Mouse (Mus musculus): ENCODE results near the gene Smim17. TPM values are rescaled to one million over a fixed set of nuclear protein-coding genes. Genes with fewer than 3 reads are reported as not detected.

Gene Smim17
- polyA plus RNA-seq (2014; fragmentation: Illumina TruSeq; extraction: RNeasy Lipid Tissue Mini Kit (QIAGEN cat#74804); ENCODE audit: low read depth, low replicate concordance) = not detected

DNA sequence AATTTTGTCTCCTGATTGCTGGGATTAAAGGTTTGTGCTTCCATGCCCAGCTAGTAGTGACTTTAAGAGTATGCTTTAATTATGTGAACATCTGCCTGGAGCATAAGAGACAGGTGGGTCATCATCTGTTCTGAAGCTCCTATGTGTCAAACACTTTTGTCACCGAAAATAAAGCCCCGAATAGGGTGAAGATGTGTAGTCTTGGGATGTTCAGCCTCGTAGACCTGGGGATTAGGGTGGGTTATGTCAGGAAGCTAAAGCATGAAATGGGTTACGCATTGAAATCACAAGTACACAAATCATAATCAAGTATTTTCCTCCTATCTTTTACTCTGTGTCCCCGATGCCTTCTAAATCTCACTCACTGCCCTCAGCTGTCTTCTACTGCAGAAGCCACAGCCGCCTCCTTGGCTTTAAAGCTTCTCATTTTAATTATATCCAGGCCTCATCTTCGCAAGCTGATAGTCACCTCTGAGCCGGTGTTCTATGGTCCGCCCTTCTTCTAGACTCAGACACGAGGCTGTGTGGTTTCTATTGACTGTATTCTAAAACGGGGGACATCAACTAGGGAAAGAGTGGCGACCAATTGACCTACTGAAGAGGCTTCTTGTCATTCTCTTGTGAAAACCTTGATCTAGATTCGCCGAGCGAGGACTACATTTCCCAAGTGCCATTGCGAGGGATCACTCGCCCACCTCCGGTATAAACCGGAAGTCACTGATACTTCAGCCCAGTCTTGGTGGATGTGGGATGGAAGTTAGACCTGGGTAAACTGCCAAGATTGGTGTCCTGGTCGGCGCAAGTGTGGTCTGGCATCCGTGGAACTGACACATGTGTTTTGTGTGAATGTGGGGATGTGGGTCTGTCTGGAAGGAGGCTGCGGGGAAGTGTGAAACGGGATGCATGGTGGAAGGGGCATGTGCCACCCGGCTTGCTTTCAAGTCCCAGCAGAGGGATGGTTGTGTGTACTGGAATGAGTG is at the start of gene Smim17:
Gene Smim17 (plus strand): TSS at position 720 of the 980 bp plus-strand sequence.

DNA sequence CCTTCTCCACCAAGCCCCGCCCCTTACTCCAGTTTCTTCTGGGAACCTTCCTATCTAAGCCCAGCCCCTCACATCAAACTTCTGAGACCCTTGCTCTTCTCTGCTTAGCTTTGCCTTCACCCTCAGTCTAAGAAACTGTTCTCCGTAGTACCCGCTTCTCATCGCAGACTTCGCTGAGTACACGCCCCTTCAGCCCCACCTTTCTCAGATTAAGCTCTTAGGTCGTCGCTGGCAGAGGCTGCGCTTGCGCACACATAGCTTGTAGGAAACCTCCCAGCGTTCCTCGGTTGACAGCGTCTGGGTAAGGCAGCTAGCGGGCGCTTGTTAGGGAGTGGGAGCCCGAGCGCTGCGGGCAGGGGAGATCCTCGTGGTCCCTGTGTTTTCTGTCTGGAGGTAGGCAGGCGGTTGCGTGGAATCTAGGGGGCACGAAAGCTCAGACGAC is 35.4 kb upstream of the Smim17 start, which contains the start of gene Zfp78:
Gene Zfp78 (plus strand): TSS at position 234 of the 442 bp plus-strand sequence.

DNA sequence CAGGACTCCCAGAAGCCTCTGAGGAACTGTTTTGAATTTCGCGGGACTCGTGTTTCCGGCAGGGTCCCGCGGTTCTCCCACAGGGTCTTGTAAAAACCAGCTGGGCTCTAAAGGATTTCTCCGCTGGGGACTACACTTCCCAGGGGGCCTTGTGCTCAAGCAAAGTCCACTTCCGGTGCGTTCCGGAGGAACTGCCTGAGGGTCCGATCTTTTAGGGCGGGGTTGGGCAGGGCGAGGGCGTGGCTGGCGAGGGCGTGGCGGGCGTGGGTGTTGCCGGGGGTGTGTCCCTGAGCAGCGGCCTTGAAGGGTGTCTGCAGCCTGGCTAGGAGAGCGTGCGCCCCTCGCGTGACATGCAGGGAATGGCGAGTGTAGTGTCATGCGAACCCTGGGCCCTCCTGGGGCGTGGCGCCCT is 15.5 kb upstream of the Smim17 start, which contains the start of gene Zfp28:
Gene Zfp28 (plus strand): TSS at position 252 of the 412 bp plus-strand sequence.

DNA sequence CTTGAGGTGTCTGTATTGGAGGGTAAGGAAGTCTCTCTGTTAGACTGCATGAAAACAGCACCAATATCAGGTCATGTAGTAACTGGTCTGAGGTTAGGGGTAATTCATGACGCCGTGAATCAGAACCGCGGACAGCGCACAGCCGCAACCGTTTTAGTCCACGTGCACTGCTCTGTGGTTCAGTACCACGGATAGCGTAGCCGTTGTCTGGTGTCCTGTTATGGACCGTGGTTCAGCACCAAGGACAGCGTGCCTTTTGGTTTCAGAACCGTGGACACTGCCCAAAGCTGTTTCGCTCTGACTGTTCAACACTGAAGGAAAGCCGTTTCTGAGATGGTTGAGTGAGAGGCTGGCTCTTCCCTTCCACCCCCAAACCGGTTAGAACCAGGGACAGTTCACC is 11.5 kb downstream of the Smim17 start, which contains the start of gene Gm20715:
Gene Gm20715 (plus strand): TSS at position 235 of the 400 bp plus-strand sequence.

DNA sequence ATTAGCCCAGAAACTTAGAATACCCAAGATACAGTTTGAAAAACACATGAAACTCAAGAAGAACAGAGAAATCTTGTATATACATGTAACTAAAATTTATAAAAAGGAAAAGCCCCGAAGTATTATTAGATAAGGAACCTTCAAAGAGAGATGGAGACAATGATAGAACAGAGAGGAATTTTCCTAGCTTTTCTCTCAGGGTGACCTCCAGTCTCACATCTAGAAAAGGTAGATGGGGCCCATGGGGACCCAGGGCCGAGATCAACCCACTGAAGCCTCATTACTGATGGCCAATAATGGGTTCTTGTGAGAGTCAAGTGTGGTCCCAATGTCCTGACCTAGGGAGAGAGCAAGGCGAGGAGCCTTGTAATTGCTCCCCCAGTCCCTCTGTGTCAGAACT is 39.9 kb downstream of the Smim17 start, which contains the start of gene Olfr1344:
Gene Olfr1344 (plus strand): TSS at position 301 of the 400 bp plus-strand sequence.

DNA sequence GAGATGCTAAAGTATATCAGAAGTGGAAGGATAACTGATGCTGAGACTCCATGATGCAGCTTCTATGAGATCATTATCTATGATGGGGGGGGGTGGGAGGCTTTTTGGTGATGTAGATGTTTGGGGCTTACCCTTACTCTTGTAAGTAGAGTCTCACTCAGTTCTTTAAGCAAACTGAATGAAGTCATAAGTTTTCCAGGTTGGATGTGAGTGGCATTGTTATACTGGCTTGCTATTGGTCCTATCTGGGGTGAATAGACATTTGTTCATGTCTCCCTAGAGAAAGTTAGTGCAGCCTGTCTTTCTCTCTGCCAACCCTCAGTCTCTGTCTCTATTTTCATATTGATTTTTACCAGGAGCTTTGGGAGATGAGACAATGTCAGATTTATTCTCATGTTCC is 57.4 kb downstream of the Smim17 start, which contains the start of gene Olfr1336:
Gene Olfr1336 (plus strand): TSS at position 301 of the 400 bp plus-strand sequence.

DNA sequence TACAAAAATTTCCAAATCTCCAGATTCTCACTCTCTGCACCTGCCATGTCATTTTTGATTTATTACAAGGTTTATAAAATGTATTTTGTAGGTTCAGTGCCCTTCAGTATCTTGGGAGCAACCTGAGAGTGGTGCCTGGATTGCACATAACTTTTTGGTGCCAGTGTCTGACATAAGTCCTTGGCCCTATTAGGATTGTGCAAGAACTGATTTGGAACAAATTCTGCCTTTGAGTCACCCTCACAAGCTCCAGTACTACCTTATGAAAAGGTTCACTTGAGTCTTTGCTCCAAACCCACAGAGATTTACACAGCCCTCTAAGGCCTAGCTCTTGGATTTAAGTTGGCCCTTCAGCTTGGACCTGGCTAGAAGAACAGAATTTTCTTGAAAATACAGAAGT is 68.4 kb downstream of the Smim17 start, which contains the start of gene Olfr1346:
Gene Olfr1346 (plus strand): TSS at position 151 of the 400 bp plus-strand sequence.

Other genes starting within 250 kb of the Smim17 start
- gene Zfp787, start 242.7 kb upstream of the Smim17 start, polyA plus RNA-seq (2014; fragmentation: Illumina TruSeq; extraction: RNeasy Lipid Tissue Mini Kit (QIAGEN cat#74804); ENCODE audit: low read depth, low replicate concordance) = 4.9 TPM
- gene Zfp444, start 226.5 kb upstream of the Smim17 start, polyA plus RNA-seq (2014; fragmentation: Illumina TruSeq; extraction: RNeasy Lipid Tissue Mini Kit (QIAGEN cat#74804); ENCODE audit: low read depth, low replicate concordance) = 7.0 TPM
- gene Galp, start 201.6 kb upstream of the Smim17 start, polyA plus RNA-seq (2014; fragmentation: Illumina TruSeq; extraction: RNeasy Lipid Tissue Mini Kit (QIAGEN cat#74804); ENCODE audit: low read depth, low replicate concordance) = not detected
- gene Zscan5b, start 176.4 kb upstream of the Smim17 start, polyA plus RNA-seq (2014; fragmentation: Illumina TruSeq; extraction: RNeasy Lipid Tissue Mini Kit (QIAGEN cat#74804); ENCODE audit: low read depth, low replicate concordance) = not detected
- not detected for gene Epp13, start 146.0 kb upstream of the Smim17 start, polyA plus RNA-seq (2014; fragmentation: Illumina TruSeq; extraction: RNeasy Lipid Tissue Mini Kit (QIAGEN cat#74804); ENCODE audit: low read depth, low replicate concordance)
- 8.7 TPM for gene Zfp667, start 112.1 kb upstream of the Smim17 start, polyA plus RNA-seq (2014; fragmentation: Illumina TruSeq; extraction: RNeasy Lipid Tissue Mini Kit (QIAGEN cat#74804); ENCODE audit: low read depth, low replicate concordance)
- gene Zfp583, start 67.4 kb upstream of the Smim17 start, polyA plus RNA-seq (2014; fragmentation: Illumina TruSeq; extraction: RNeasy Lipid Tissue Mini Kit (QIAGEN cat#74804); ENCODE audit: low read depth, low replicate concordance) = 3.1 TPM
- 0.93 TPM for gene Gm3854, start 55.0 kb upstream of the Smim17 start, polyA plus RNA-seq (2014; fragmentation: Illumina TruSeq; extraction: RNeasy Lipid Tissue Mini Kit (QIAGEN cat#74804); ENCODE audit: low read depth, low replicate concordance)
- gene Zfp78, start 35.4 kb upstream of the Smim17 start, polyA plus RNA-seq (2014; fragmentation: Illumina TruSeq; extraction: RNeasy Lipid Tissue Mini Kit (QIAGEN cat#74804); ENCODE audit: low read depth, low replicate concordance) = 5.0 TPM
- gene Zfp28, start 15.4 kb upstream of the Smim17 start, polyA plus RNA-seq (2014; fragmentation: Illumina TruSeq; extraction: RNeasy Lipid Tissue Mini Kit (QIAGEN cat#74804); ENCODE audit: low read depth, low replicate concordance) = 4.0 TPM
- not detected for gene Gm20715, start 11.6 kb downstream of the Smim17 start, polyA plus RNA-seq (2014; fragmentation: Illumina TruSeq; extraction: RNeasy Lipid Tissue Mini Kit (QIAGEN cat#74804); ENCODE audit: low read depth, low replicate concordance)
- gene Olfr1344, start 40.0 kb downstream of the Smim17 start, polyA plus RNA-seq (2014; fragmentation: Illumina TruSeq; extraction: RNeasy Lipid Tissue Mini Kit (QIAGEN cat#74804); ENCODE audit: low read depth, low replicate concordance) = not detected
- not detected for gene Olfr1336, start 57.5 kb downstream of the Smim17 start, polyA plus RNA-seq (2014; fragmentation: Illumina TruSeq; extraction: RNeasy Lipid Tissue Mini Kit (QIAGEN cat#74804); ENCODE audit: low read depth, low replicate concordance)
- gene Olfr1346, start 68.4 kb downstream of the Smim17 start, polyA plus RNA-seq (2014; fragmentation: Illumina TruSeq; extraction: RNeasy Lipid Tissue Mini Kit (QIAGEN cat#74804); ENCODE audit: low read depth, low replicate concordance) = not detected
- not detected for gene Olfr5, start 88.2 kb downstream of the Smim17 start, polyA plus RNA-seq (2014; fragmentation: Illumina TruSeq; extraction: RNeasy Lipid Tissue Mini Kit (QIAGEN cat#74804); ENCODE audit: low read depth, low replicate concordance)
- gene Olfr1347, start 101.0 kb downstream of the Smim17 start, polyA plus RNA-seq (2014; fragmentation: Illumina TruSeq; extraction: RNeasy Lipid Tissue Mini Kit (QIAGEN cat#74804); ENCODE audit: low read depth, low replicate concordance) = not detected
- not detected for gene Olfr1348, start 110.0 kb downstream of the Smim17 start, polyA plus RNA-seq (2014; fragmentation: Illumina TruSeq; extraction: RNeasy Lipid Tissue Mini Kit (QIAGEN cat#74804); ENCODE audit: low read depth, low replicate concordance)
- gene Olfr1349, start 124.2 kb downstream of the Smim17 start, polyA plus RNA-seq (2014; fragmentation: Illumina TruSeq; extraction: RNeasy Lipid Tissue Mini Kit (QIAGEN cat#74804); ENCODE audit: low read depth, low replicate concordance) = not detected
- not detected for gene Olfr1350, start 166.1 kb downstream of the Smim17 start, polyA plus RNA-seq (2014; fragmentation: Illumina TruSeq; extraction: RNeasy Lipid Tissue Mini Kit (QIAGEN cat#74804); ENCODE audit: low read depth, low replicate concordance)

All from kidney, adult 10 weeks (tissue).